Comparison of ENCODE assay signal across 23 mouse cellular contexts in the genomic region with DNA sequence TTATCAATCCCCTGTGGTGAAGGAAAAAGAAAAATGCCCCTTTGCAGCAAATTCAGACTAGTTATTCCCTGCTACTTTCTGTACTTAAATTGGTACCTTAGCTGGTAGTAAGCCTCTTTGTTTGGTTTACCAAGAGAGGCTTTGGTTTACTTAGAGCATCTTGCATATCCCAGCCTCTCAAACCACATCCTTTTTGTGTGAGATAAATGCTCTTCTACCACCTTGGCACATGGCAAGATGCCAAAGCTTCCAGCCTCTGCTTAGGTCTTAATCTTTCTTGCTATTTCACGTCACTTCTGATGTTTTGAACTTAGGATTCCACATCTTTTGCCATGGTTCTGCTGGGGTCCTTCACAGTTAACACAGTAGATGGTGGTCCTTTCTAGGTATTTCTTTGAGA. TPM values are rescaled to one million over a fixed set of nuclear protein-coding genes. Genes with fewer than 3 reads are reported as not detected.
DNase-seq lines count a peak whose midpoint lies in the region.
"Had no signal": no experiment of that assay in that cellular context is flagged by ENCODE, and none has a peak within 500 bp of the region (broad histone marks: within the 10 kb centered on the region; RNA-seq: fewer than 3 reads in every experiment).

No protein-coding gene starts in this region.

- peak; percentile 27 to 35 for DNase-seq in cerebellum, postnatal 14 days
- DNase-seq in cerebellum, postnatal 4 days (ENCODE audit: low spot score in 2 of 2): no peak
- DNase-seq in CD8-positive naive resting alpha-beta T cell, adult 2 months (ENCODE audit: low read depth in 2 of 2, low spot score in 2 of 2): peak; percentile 10 to 43
- DNase-seq in cerebellum, postnatal 36 days: peak; percentile 6 to 20
- DNase-seq in thymus, postnatal 14 days: peak; percentile 28
- DNase-seq in urinary bladder, adult 2 months (ENCODE audit: low spot score): no peak
- no peak for DNase-seq in layer of hippocampus, adult 9-10 months (ENCODE audit: low spot score)
- DNase-seq in Muller cell, postnatal 12 days (ENCODE audit: inconsistent ontology term): no peak
- DNase-seq: gastrocnemius, postnatal 36 days; right cerebral cortex, postnatal 25 days had no signal

RNA-seq across cellular contexts. Expression of a gene that starts 31.5 kb away (rescaled TPM):
- polyA plus RNA-seq in urinary bladder, adult 2 months (2012; rRNA removed): not detected in 2 replicates
- polyA plus RNA-seq: cerebellum, adult 2 months; embryonic facial prominence, embryonic 11.5 days; erythroblast, embryonic 14.5 days; forebrain, embryonic 14.5 days; heart, postnatal 0 days; hindbrain, embryonic 13.5 days; intestine, embryonic 16.5 days; kidney, embryonic 16.5 days; limb, embryonic 11.5 days; liver, embryonic 12.5 days; lung, embryonic 15.5 days; neural tube, embryonic 13.5 days; Patski had no signal

RNA-seq across cellular contexts. Expression of a gene that starts 31.8 kb away (rescaled TPM):
- 38.3 and 43.5 TPM in 2 replicates for polyA plus RNA-seq in urinary bladder, adult 2 months (2012; rRNA removed)

Comparison
In these comparisons a context has a peak if more than half of its experiments do, and no peak if none do; other contexts are left out.
1. DNase-seq: peak in cerebellum, postnatal 14 days (2 of 2), CD8-positive naive resting alpha-beta T cell, adult 2 months (2 of 2), cerebellum, postnatal 36 days (2 of 2) and thymus, postnatal 14 days (single experiment); none in cerebellum, postnatal 4 days (0 of 2), urinary bladder, adult 2 months (single experiment), layer of hippocampus, adult 9-10 months (single experiment) and Muller cell, postnatal 12 days (single experiment).